Comparison of ENCODE assay signal across 22 mouse cellular contexts in genomic region chr15:96201273-96201672, GRCm38 (mm10).
A peak's percentile ranks its signal among the peaks of the same experiment; 100 is the strongest.
DNase-seq lines count a peak whose midpoint lies in the region; ATAC-seq and TF ChIP-seq lines count a peak whose summit lies in the region.
"Had no signal": no experiment of that assay in that cellular context is flagged by ENCODE, and none has a peak within 500 bp of the region (broad histone marks: within the 10 kb centered on the region; RNA-seq: fewer than 3 reads in every experiment).

No protein-coding gene starts in this region.

- no peak for ATAC-seq in forebrain, embryonic 15.5 days (replicated peaks)
- ATAC-seq: hindbrain, postnatal 0 days; intestine, embryonic 15.5 days had no signal

- DNase-seq in heart, adult 2 months = no peak
- no peak for DNase-seq in heart, adult 8-10 months (ENCODE audit: low spot score)
- peak; percentile 86 for DNase-seq in A20 (ENCODE audit: low read depth, low spot score)
- DNase-seq in CH12.LX (ENCODE audit: extremely low read depth) = peak; percentile 52
- DNase-seq: adrenal gland, postnatal 14 days; cerebellum, adult 2 months; embryo, embryonic 11 days; kidney, adult 2 months; kidney, postnatal 4 days; right cerebral cortex, adult 18-20 months; thymus, postnatal 4 days had no signal

- peaks cover 3% of the 10 kb centered on the region; the same call in 1 of the 2 replicates for H3K36me3 ChIP-seq in heart, adult 2 months (ENCODE audit: control insufficient read depth, insufficient read depth, low read length)
- H3K36me3 ChIP-seq in CH12.LX (replicated peaks in 1 of 2; ENCODE audit: control insufficient read depth in 1 of 2, insufficient read depth in 1 of 2, low read length in 1 of 2) = peaks cover 0 to 2% of the 10 kb centered on the region in 2 experiments
- no peaks in the 10 kb centered on the region for H3K36me3 ChIP-seq in forebrain, embryonic 15.5 days
- H3K36me3 ChIP-seq: embryonic facial prominence, embryonic 12.5 days; heart, embryonic 13.5 days; hindbrain, embryonic 12.5 days; intestine, embryonic 15.5 days; limb, embryonic 13.5 days; lung, embryonic 15.5 days; midbrain, embryonic 10.5 days had no signal

- no peak for TF ChIP-seq POLR2A in heart, adult 2 months (IDR thresholded peaks at IDR 0.05; ENCODE audit: insufficient read depth, low read depth, low read length)
- TF ChIP-seq POLR2A in CH12.LX (IDR thresholded peaks at IDR 0.05; ENCODE audit: low read depth, low read length) = no peak
- TF ChIP-seq POLR2A in olfactory bulb, adult 2 months (IDR thresholded peaks at IDR 0.05; ENCODE audit: insufficient read depth, low read depth, low read length) = no peak

- TF ChIP-seq CTCF in heart, adult 2 months (IDR thresholded peaks at IDR 0.05) = no peak
- no peak for TF ChIP-seq CTCF in CH12.LX (conservative IDR thresholded peaks at IDR 0.05 in 1 of 2, IDR thresholded peaks at IDR 0.05 in 1 of 2; ENCODE audit: low read depth in 2 of 2, low read length in 2 of 2)
- TF ChIP-seq CTCF in olfactory bulb, adult 2 months (IDR thresholded peaks at IDR 0.05; ENCODE audit: insufficient read depth, low read depth, low read length) = no peak

- H3K4me3 ChIP-seq in heart, adult 2 months = no peak overlapping the region
- H3K4me3 ChIP-seq in CH12.LX (replicated peaks in 1 of 3; ENCODE audit: low read depth in 2 of 3, low read length in 2 of 3, poor library complexity in 1 of 3) = no peak overlapping the region
- H3K4me3 ChIP-seq in olfactory bulb, adult 2 months (ENCODE audit: insufficient read depth, low read depth, low read length) = no peak overlapping the region
- H3K4me3 ChIP-seq in forebrain, embryonic 15.5 days = no peak overlapping the region
- H3K4me3 ChIP-seq: embryonic facial prominence, embryonic 12.5 days; heart, embryonic 13.5 days; hindbrain, embryonic 12.5 days; intestine, embryonic 15.5 days; limb, embryonic 13.5 days; lung, embryonic 15.5 days; midbrain, embryonic 10.5 days had no signal

- H3K4me2 ChIP-seq in CH12.LX (ENCODE audit: insufficient read depth, low read depth, poor library complexity, severe bottlenecking) = 0 out of 2 replicates have a peak overlapping the region, but pooled peaks have one; percentile 3
- H3K4me2 ChIP-seq in forebrain, embryonic 15.5 days (replicated peaks) = no peak overlapping the region
- H3K4me2 ChIP-seq: embryonic facial prominence, embryonic 12.5 days; heart, embryonic 13.5 days; hindbrain, embryonic 12.5 days; intestine, embryonic 15.5 days; limb, embryonic 13.5 days; liver, embryonic 11.5 days; lung, embryonic 15.5 days had no signal

- in situ Hi-C loops in CH12.LX (cut with MboI; ENCODE audit: low pct_ligation_motif_present, low pct_unique_long_range_greater_than_20kb, low sequenced_read_pairs) = no loop called here

- intact Hi-C loops in heart, adult 2 months (cut with DNase I) = loop anchor here (5.0 kb wide), 1 partner anchor 99 kb away; no protein-coding TSS in a partner anchor

- dilution Hi-C loops in CH12.LX (cut with MboI; ENCODE audit: extremely low pct_ligation_motif_present, extremely low pct_unique_long_range_greater_than_20kb, low sequenced_read_pairs) = no loop called here

- no peaks in the 10 kb centered on the region for H3K27me3 ChIP-seq in heart, adult 2 months (ENCODE audit: control insufficient read depth, insufficient read depth, low read length)
- H3K27me3 ChIP-seq in CH12.LX (replicated peaks) = no peaks in the 10 kb centered on the region
- no peaks in the 10 kb centered on the region for H3K27me3 ChIP-seq in forebrain, embryonic 15.5 days
- H3K27me3 ChIP-seq: embryonic facial prominence, embryonic 12.5 days; heart, embryonic 13.5 days; hindbrain, embryonic 12.5 days; intestine, embryonic 15.5 days; limb, embryonic 13.5 days; lung, embryonic 15.5 days had no signal

- H3K9ac ChIP-seq in heart, adult 2 months (ENCODE audit: low read depth, low read length) = no peak overlapping the region
- H3K9ac ChIP-seq in CH12.LX (ENCODE audit: insufficient read depth, low read depth) = no peak overlapping the region
- H3K9ac ChIP-seq in forebrain, embryonic 15.5 days (replicated peaks) = no peak overlapping the region
- H3K9ac ChIP-seq: embryonic facial prominence, embryonic 12.5 days; heart, embryonic 13.5 days; hindbrain, embryonic 12.5 days; intestine, embryonic 15.5 days; limb, embryonic 13.5 days; lung, embryonic 15.5 days had no signal

- H3K79me2 ChIP-seq in heart, adult 2 months (replicated peaks; ENCODE audit: control insufficient read depth, insufficient read depth, low read length) = no peaks in the 10 kb centered on the region
- H3K79me2 ChIP-seq in CH12.LX (replicated peaks; ENCODE audit: control insufficient read depth, extremely low read depth, insufficient read depth, poor library complexity, severe bottlenecking) = no peaks in the 10 kb centered on the region

- peak overlapping the region; percentile 55 for H3K27ac ChIP-seq in heart, adult 2 months
- no peak overlapping the region for H3K27ac ChIP-seq in CH12.LX (ENCODE audit: insufficient read depth, low read depth)
- H3K27ac ChIP-seq in olfactory bulb, adult 2 months (ENCODE audit: insufficient read depth, low read depth, low read length) = peak overlapping the region; percentile 50
- no peak overlapping the region for H3K27ac ChIP-seq in forebrain, embryonic 15.5 days (replicated peaks)
- H3K27ac ChIP-seq: embryonic facial prominence, embryonic 12.5 days; hindbrain, embryonic 12.5 days; hindbrain, postnatal 0 days; intestine, embryonic 15.5 days; limb, embryonic 13.5 days; lung, embryonic 15.5 days; midbrain, embryonic 10.5 days had no signal

- peaks cover 5% of the 10 kb centered on the region for H3K4me1 ChIP-seq in heart, adult 2 months (ENCODE audit: control insufficient read depth, insufficient read depth, low read length)
- H3K4me1 ChIP-seq in CH12.LX (ENCODE audit: control insufficient read depth in 1 of 2, insufficient read depth in 2 of 2) = peaks cover 7 to 50% of the 10 kb centered on the region in 2 experiments
- H3K4me1 ChIP-seq in olfactory bulb, adult 2 months (ENCODE audit: control insufficient read depth, insufficient read depth, low read length) = peaks cover 4% of the 10 kb centered on the region
- H3K4me1 ChIP-seq in forebrain, embryonic 15.5 days = peaks cover 7% of the 10 kb centered on the region; the same call in 1 of the 2 replicates
- H3K4me1 ChIP-seq: embryonic facial prominence, embryonic 12.5 days; hindbrain, embryonic 12.5 days; intestine, embryonic 15.5 days; limb, embryonic 13.5 days; lung, embryonic 15.5 days had no signal

- TF ChIP-seq EP300 in heart, adult 2 months (IDR thresholded peaks at IDR 0.05; ENCODE audit: insufficient read depth, low read depth, low read length) = no peak
- TF ChIP-seq EP300 in CH12.LX (IDR thresholded peaks at IDR 0.05; ENCODE audit: low read length) = peak; percentile 57; the same call in 1 of the 2 replicates

- TF ChIP-seq RAD21 in CH12.LX (IDR thresholded peaks at IDR 0.05; ENCODE audit: low read depth, low read length) = no peak

- 40% methylated on average over 3 of the region's 3 CpGs for WGBS in heart, adult 2 months
- 40% methylated on average over 3 of the region's 3 CpGs for WGBS in olfactory bulb, adult 2 months
- WGBS in forebrain, embryonic 15.5 days = 34% methylated on average over 3 of the region's 3 CpGs

- no peaks in the 10 kb centered on the region for H3K9me3 ChIP-seq in CH12.LX (replicated peaks; ENCODE audit: low read length)
- H3K9me3 ChIP-seq in forebrain, embryonic 15.5 days = no peaks in the 10 kb centered on the region
- H3K9me3 ChIP-seq: embryonic facial prominence, embryonic 12.5 days; heart, embryonic 13.5 days; hindbrain, embryonic 12.5 days; intestine, embryonic 15.5 days; limb, embryonic 13.5 days; lung, embryonic 15.5 days; midbrain, embryonic 10.5 days had no signal

TF ChIP-seq in CH12.LX, 34 proteins besides CTCF, POLR2A, EP300 and RAD21:
- TF ChIP-seq MAZ (IDR thresholded peaks at IDR 0.05; ENCODE audit: low read depth, low read length) (0 out of 2 replicates have a peak, but pooled peaks have one; percentile 29), UBTF (IDR thresholded peaks at IDR 0.05; ENCODE audit: low read depth, low read length) (no peak), ZKSCAN1 (IDR thresholded peaks at IDR 0.05; ENCODE audit: borderline replicate concordance, low read depth, low read length) (no peak), E2F4 (IDR thresholded peaks at IDR 0.05; ENCODE audit: insufficient replicate concordance, low read depth, low read length) (0 out of 2 replicates have a peak, but pooled peaks have one; percentile 57), ETS1 (conservative IDR thresholded peaks at IDR 0.05; ENCODE audit: low read depth, low read length) (no peak), ZC3H11A (IDR thresholded peaks at IDR 0.05; ENCODE audit: low read depth, low read length) (no peak), IRF4 (IDR thresholded peaks at IDR 0.05; ENCODE audit: low read depth, low read length) (peak; percentile 79), MEF2A (IDR thresholded peaks at IDR 0.05; ENCODE audit: borderline replicate concordance, low read depth, low read length) (peak; percentile 35; the same call in 1 of the 2 replicates), MAX (IDR thresholded peaks at IDR 0.05; ENCODE audit: low read length) (peak; percentile 48; the same call in 1 of the 2 replicates), CHD1 (IDR thresholded peaks at IDR 0.05; ENCODE audit: low read depth, low read length) (no peak), TCF12 (IDR thresholded peaks at IDR 0.05; ENCODE audit: low read depth, low read length) (peak; percentile 22; the same call in 1 of the 2 replicates)
TF ChIP-seq in CH12.LX: peak in this region for 6.

Comparison
In these comparisons a context has a peak if more than half of its experiments do, and no peak if none do; other contexts are left out.
1. DNase-seq: peak in A20 (single experiment) and CH12.LX (single experiment); none in heart, adult 2 months (0 of 2) and heart, adult 8-10 months (single experiment).
2. H3K27ac ChIP-seq: peak in heart, adult 2 months (single experiment) and olfactory bulb, adult 2 months (single experiment); none in CH12.LX (single experiment) and forebrain, embryonic 15.5 days (single experiment).